Mouse (Mus musculus) layer of hippocampus, postnatal 10 days (tissue): ENCODE data around the gene Hrh2. TPM values are rescaled to one million over a fixed set of nuclear protein-coding genes. Genes with fewer than 3 reads are reported as not detected.

Experiments used
- DNase-seq, 2 experiments: peaks; one replicate each; pipeline ENCODE4 v3.0.0; 2021; ENCODE audit warnings: low spot score in 2 of 2
- total RNA-seq, 2 experiments: library from RNA; stranded (reverse); gene quantifications; 2 replicates each; pipeline ENCODE4 v1.2.3; 2021

Hrh2 gene
- total RNA-seq, 2 experiments from 2014 or later, result 4.4 to 4.7 TPM

- DNase-seq, result no peak
These were observed 23.9 kb downstream of the Hrh2 start for GRCm38 (mm10) chr13:54215777-54216316.

- no peak for DNase-seq
These were observed 26.4 kb downstream of the Hrh2 start for GRCm38 (mm10) chr13:54218341-54218740.

GRCm38 (mm10) chr13:54221631-54222179, 29.8 kb downstream of the Hrh2 start:
- DNase-seq, result no peak

- no peak for DNase-seq
These were observed 31.2 kb downstream of the Hrh2 start for GRCm38 (mm10) chr13:54222921-54223769.

GRCm38 (mm10) chr13:54227916-54228483, 36.1 kb downstream of the Hrh2 start:
- peak; percentile 68 to 73 for DNase-seq

- no peak for DNase-seq
These were observed 38.2 kb downstream of the Hrh2 start for GRCm38 (mm10) chr13:54230081-54230480.

- DNase-seq, result no peak
These were observed 39.9 kb downstream of the Hrh2 start for GRCm38 (mm10) chr13:54231868-54232267.

GRCm38 (mm10) chr13:54237512-54237911, 45.6 kb downstream of the Hrh2 start:
- no peak for DNase-seq

- DNase-seq, result no peak
These were observed 46.8 kb downstream of the Hrh2 start for GRCm38 (mm10) chr13:54238585-54239323.

- DNase-seq, result no peak
These were observed 50.5 kb downstream of the Hrh2 start for GRCm38 (mm10) chr13:54242380-54242779.

GRCm38 (mm10) chr13:54245204-54245603, 53.3 kb downstream of the Hrh2 start:
- DNase-seq, result no peak

- peak; percentile 90 to 92 for DNase-seq
These were observed 55.6 kb downstream of the Hrh2 start for GRCm38 (mm10) chr13:54247545-54247944.

- DNase-seq, result no peak
These were observed 56.6 kb downstream of the Hrh2 start for GRCm38 (mm10) chr13:54248436-54248995.

- no peak for DNase-seq
These were observed 57.1 kb downstream of the Hrh2 start for GRCm38 (mm10) chr13:54249007-54249406.

- DNase-seq, result no peak
These were observed 58.4 kb downstream of the Hrh2 start for GRCm38 (mm10) chr13:54250346-54250745.

GRCm38 (mm10) chr13:54251541-54252225, 59.8 kb downstream of the Hrh2 start:
- DNase-seq, result no peak

- no peak for DNase-seq
These were observed 65.8 kb downstream of the Hrh2 start for GRCm38 (mm10) chr13:54257580-54258223.

- no peak for DNase-seq
These were observed 66.4 kb downstream of the Hrh2 start for GRCm38 (mm10) chr13:54258231-54258743.

- DNase-seq, result no peak
These were observed 68.4 kb downstream of the Hrh2 start for GRCm38 (mm10) chr13:54260318-54260717.
